Mouse (Mus musculus) heart, postnatal 0 days (tissue): ENCODE data around the gene Astn2.

Experiments used
- CTCF ChIP-seq: IDR thresholded peaks from 2 replicates; pipeline ENCODE4 v1.5.1; 2016; ENCODE audit warnings: antibody characterized with exemption, control low read depth, low read depth
- EP300 ChIP-seq: IDR thresholded peaks from 2 replicates; pipeline ENCODE4 v1.6.1; 2016; ENCODE audit warnings: antibody characterized with exemption, low read depth

GRCm38 (mm10) chr4:65620125-65620524, 784.3 kb downstream of the Astn2 start:
- TF ChIP-seq EP300: no peak
- no peak for TF ChIP-seq CTCF
